Mouse (Mus musculus) heart, postnatal 14 days (tissue): ENCODE results near the gene Cep89. TPM values are rescaled to one million over a fixed set of nuclear protein-coding genes. Genes with fewer than 3 reads are reported as not detected.

ENCODE experiments used
- DNase-seq, 2 experiments: peaks; one replicate each; pipeline ENCODE4 v3.0.0; 2021 to 2022
- intact Hi-C: fragments of 180-260 bp; cut with DNase I; formaldehyde crosslinking; loops from one replicate; pipeline ENCODE4 v1.15.1; 2025
- total RNA-seq, 2 experiments: library from RNA; stranded (reverse); gene quantifications; 2 replicates each; pipeline ENCODE4 v1.2.3; 2021

The Cep89 gene
- total RNA-seq, 2 experiments from 2014 or later: 14.1 to 15.4 TPM

GRCm38 (mm10) chr7:35470794-35471193, 74.0 kb downstream of the Cep89 start:
- intact Hi-C loops: no loop called here
- DNase-seq: no peak

- intact Hi-C loops: no loop called here
- DNase-seq: no peak
Measured at GRCm38 (mm10) chr7:35476457-35476856, 79.6 kb downstream of the Cep89 start.

- DNase-seq: peak in 1 of 2 experiments; percentile 28
- intact Hi-C loops: no loop called here
Measured at GRCm38 (mm10) chr7:35485126-35485525, 88.3 kb downstream of the Cep89 start.

GRCm38 (mm10) chr7:35486553-35486952, 89.7 kb downstream of the Cep89 start:
- intact Hi-C loops: no loop called here

More at GRCm38 (mm10) chr7:35486553-35486952, 89.7 kb downstream of the Cep89 start:
- no peak for DNase-seq

Other genes with a start within 250 kb of the Cep89 start
- 1 to 10 TPM in 1 of 2 experiments, under 1 TPM in 1; 0.88 to 1.6 TPM for gene Slc7a10, start 210.7 kb upstream of the Cep89 start, total RNA-seq
- 1 to 10 TPM; 8.9 to 9.0 TPM for gene Lrp3, start 181.5 kb upstream of the Cep89 start, total RNA-seq
- gene Gpatch1, start 78.6 kb upstream of the Cep89 start, total RNA-seq: 10 to 100 TPM in 1 of 2 experiments, 1 to 10 TPM in 1; 9.6 to 10.4 TPM
- 1 to 10 TPM; 5.0 to 6.0 TPM for gene Rhpn2, start 62.9 kb upstream of the Cep89 start, total RNA-seq
- 1 to 10 TPM; 1.6 to 2.9 TPM for gene Faap24, start 199 bp upstream of the Cep89 start, total RNA-seq
- gene Slc7a9, start 51.8 kb downstream of the Cep89 start, total RNA-seq: not detected
- under 1 TPM in 1 of 2 experiments, not detected in 1; 0.44 TPM for gene Tdrd12, start 140.7 kb downstream of the Cep89 start, total RNA-seq
- gene Nudt19, start 159.3 kb downstream of the Cep89 start, total RNA-seq: 10 to 100 TPM; 70.6 to 77.4 TPM
- gene Rgs9bp, start 188.5 kb downstream of the Cep89 start, total RNA-seq: under 1 TPM; 0.07 TPM
- gene Ankrd27, start 189.2 kb downstream of the Cep89 start, total RNA-seq: 10 to 100 TPM; 15.6 to 15.8 TPM